Mouse (Mus musculus) thymus, adult 2 months (tissue): ENCODE measurements around the gene Marveld1.

Experiments used
- CTCF ChIP-seq: fragments of 200-500 bp; IDR thresholded peaks from 2 replicates; pipeline ENCODE4 v1.5.1; 2012; ENCODE audit warnings: mild to moderate bottlenecking, control low read depth, low read length, moderate library complexity, borderline replicate concordance; ENCODE audit not compliant: control insufficient read depth, poor library complexity, insufficient read depth; ENCODE audit errors: extremely low read depth
- POLR2A ChIP-seq: fragments of 200-500 bp; IDR thresholded peaks from 2 replicates; pipeline ENCODE4 v1.6.1; 2012; ENCODE audit warnings: mild to moderate bottlenecking, low read length, control low read depth, moderate library complexity; ENCODE audit not compliant: control insufficient read depth, poor library complexity, insufficient read depth; ENCODE audit errors: extremely low read depth

- TF ChIP-seq CTCF (no peak), POLR2A (no peak)
These were observed 17.0 kb downstream of the Marveld1 start for GRCm38 (mm10) chr19:42164188-42164587.
